Mouse (Mus musculus): Measurements from ENCODE around the gene Olfr64. TPM values are rescaled to one million over a fixed set of nuclear protein-coding genes. Genes with fewer than 3 reads are reported as not detected.

The Olfr64 gene
- not detected in 2 replicates for polyA plus RNA-seq (2012; rRNA removed)

DNA sequence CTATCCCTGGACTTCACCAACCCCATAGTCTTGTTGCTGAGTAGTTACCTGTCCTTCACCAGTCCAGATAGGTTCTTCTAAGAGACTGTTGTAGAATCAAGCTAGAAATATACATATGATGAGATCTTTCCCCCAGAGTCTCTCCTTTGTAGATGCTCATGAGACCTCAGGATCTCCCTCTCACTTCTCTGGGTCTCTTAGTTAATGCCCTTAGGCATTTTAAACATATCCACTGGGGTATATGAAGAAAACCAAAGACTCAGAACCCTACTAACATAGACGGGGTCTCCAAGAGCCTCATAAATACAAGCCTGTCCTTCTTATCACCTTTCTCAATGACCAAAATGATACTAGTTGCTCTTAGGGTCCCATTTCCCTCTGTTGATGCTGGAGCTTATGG is at the start of gene Olfr64:
Olfr64 (minus strand) TSS at position 101 of the 400 bp plus-strand sequence.
- no peak for DNase-seq (ENCODE audit: extremely low spot score in 1 of 2, low spot score in 1 of 2)

DNA sequence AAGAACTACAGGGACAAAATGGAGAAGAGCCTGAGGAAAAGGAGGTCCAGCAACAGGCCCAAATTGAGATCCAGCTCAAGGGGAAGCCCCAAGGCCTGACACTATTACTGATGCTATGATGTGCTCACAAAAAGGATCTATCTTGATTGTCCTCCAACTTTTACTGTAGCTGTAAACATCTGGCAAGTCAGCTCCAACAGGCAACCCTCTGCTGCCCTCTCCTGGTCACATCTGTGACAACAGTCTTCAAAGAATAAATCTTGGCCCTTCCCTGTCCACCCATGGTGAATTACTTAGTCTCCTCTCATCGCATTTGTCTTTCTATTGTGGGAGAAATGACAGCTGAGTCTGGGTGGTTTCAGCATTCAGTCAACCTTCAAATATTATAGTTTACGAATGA is 48.4 kb upstream of the Olfr64 start:
- DNase-seq (ENCODE audit: extremely low spot score in 1 of 2, low spot score in 1 of 2) = peak in 1 of 2 experiments; percentile 42

DNA sequence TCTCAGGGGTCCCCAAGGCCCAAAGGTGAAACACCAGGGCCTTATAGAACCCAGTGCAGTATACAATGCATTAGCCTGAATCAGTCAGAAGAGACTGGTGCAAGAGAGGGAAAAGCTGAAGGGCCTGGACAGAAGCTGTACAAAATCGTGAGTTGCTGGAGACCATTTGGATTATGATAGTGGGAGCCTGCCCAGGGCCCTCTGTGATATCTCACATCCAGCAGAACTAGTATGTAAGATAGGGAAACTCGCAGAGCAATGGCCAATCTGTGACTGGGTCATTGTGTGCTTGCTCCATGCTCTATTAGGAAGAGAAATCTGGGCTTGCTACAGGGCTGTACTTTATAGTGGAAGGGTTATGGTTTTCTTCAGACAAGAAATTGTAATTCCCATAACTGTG is 40.0 kb upstream of the Olfr64 start, which contains the start of gene Olfr632:
Olfr632 (plus strand) TSS at position 84 of the 400 bp plus-strand sequence.
- DNase-seq (ENCODE audit: extremely low spot score in 1 of 2, low spot score in 1 of 2) = no peak

DNA sequence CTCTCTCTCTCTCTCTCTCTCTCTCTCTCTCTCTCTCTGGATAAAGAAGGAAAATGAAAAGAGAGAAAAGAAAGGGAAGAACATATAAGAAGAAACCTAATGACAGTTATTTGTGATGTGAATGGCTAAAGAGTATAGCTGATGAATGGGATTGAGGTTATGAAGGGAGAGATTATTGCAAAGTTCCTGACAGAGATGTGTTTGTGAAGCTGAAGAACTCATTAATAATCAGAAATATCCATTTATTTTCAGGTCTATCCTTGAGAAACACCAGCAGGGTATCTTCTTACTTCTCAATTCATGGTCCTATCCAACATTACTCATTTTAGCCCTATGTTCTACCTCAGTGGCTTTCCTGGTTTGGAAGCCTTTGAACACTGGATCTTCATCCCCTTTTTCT is 34.2 kb upstream of the Olfr64 start, which contains the start of gene Olfr631:
Olfr631 (plus strand) TSS at position 301 of the 400 bp plus-strand sequence.
- no peak for DNase-seq (ENCODE audit: extremely low spot score in 1 of 2, low spot score in 1 of 2)

DNA sequence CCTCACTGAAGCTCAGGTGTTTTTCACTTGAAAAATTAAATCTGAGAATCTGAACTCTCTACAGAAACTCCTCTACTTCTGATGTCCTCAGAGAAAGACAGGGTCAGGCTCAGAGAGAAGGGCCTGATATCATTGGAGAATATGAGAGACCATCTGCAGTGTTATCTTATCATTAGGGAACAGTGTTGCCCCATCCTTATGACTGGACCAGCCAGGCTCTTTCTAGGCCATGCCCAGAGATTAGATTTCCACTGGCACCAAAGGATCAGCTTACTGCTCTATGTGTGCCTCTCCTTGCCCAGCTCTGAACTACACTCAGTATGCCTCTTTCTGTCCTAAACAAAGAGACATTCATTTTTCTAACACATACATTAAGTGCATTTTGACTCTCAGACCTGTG is 21.1 kb upstream of the Olfr64 start:
- DNase-seq (ENCODE audit: extremely low spot score in 1 of 2, low spot score in 1 of 2) = no peak

DNA sequence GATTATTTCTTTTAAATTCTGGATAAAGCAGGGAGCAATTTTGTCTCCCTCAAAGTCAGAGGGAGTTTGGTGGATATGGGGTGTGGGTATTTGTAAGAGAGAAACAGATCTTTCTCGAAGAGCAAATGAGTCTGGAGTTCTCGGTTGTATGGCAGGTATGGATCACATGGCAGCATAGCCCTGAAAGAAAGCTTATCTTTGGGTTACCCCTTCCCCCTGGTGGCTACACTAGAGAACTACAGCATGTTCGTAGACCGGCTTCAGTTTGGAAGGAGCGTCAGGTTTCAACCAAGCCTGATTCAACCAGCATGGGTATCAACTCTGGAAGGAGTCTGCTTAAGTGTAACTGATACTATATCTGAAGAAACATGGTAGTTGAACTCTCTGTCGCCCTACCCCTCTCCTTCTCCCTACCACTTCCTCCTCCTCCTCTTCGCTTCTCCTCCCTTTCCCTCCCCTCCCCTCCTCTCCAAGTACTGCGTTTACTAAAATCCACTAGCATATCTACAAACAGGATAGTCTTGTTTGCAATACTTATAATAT is 18.8 kb upstream of the Olfr64 start:
- DNase-seq (ENCODE audit: extremely low spot score in 1 of 2, low spot score in 1 of 2) = no peak

DNA sequence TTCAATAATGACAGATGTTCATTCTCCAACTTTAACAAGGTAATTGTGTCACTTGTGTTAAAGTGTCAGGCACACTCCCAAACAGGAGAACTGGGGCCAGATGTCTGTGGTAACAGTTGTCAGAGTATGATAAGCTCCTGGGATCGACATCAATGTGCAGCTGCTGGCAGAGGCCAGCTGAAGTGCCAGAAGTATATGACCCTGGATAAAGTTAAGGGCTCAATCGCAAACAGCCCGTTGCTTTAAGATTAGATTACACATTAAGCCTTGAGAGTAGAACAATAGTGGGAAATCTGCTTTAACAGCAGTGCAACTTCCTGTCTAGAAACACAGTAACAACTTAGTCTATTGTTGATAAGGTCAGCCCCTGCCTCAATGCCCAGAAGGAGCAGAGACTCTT is 15.8 kb upstream of the Olfr64 start:
- no peak for DNase-seq (ENCODE audit: extremely low spot score in 1 of 2, low spot score in 1 of 2)

DNA sequence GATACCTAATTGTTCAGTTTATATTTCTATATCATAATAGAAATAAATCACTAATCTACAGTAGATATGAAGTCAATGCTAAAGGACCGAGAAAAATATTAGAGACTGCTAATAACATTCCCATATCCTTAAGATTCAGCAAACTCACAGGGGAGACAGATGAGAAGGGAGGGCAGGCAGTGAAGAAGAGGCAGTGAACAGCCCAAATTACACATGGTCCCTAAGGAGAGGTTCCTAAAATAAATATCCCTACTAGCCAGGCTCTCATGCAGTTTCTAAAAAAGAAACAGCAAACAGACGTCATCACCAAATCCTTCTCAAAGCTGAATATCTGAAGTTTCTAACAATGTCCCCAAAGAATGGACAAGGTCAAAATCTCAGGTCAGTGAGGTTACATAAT is 8.9 kb upstream of the Olfr64 start, which contains the start of gene Olfr65:
Olfr65 (plus strand) TSS at position 301 of the 400 bp plus-strand sequence.
- no peak for DNase-seq (ENCODE audit: extremely low spot score in 1 of 2, low spot score in 1 of 2)

DNA sequence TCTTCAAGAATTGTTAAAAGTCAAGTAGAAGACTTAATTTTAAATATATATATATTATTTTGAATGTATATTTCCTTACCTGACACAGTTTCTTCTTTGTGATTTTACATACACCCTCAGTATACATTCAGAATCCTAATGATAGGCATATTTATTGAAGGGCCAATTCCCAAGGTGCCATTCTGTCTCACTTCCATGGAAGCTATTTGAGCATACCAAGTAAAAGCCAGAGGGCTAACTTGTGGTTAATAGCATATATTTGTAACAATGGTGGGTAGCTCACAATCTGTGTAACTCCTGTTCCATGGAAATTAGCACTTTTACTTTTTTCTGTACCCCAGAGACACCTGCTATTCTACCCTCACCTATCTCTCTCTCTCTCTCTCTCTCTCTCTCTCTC is 8.1 kb downstream of the Olfr64 start, which contains the start of gene Olfr66:
Olfr66 (minus strand) TSS at position 101 of the 400 bp plus-strand sequence.
- DNase-seq (ENCODE audit: extremely low spot score in 1 of 2, low spot score in 1 of 2) = no peak

DNA sequence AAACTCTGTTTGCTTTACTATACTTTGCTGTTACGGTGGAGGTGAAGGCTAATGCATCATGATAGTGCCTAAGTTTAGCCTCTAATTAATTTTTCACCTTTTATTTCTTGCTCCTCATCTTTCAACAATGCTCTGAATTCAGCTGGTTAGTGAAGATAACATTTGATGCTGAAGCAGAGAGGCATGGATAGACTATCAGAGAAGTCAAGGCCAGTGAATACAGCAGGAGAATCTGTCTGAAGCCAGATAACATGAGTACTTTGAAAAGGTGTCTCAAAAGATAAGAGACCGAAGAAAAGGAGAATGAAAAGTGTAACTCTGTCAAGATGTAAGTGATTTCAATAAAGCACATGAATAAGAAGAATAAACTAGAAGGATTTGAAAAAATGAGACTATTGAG is 17.2 kb downstream of the Olfr64 start:
- DNase-seq (ENCODE audit: extremely low spot score in 1 of 2, low spot score in 1 of 2) = no peak

DNA sequence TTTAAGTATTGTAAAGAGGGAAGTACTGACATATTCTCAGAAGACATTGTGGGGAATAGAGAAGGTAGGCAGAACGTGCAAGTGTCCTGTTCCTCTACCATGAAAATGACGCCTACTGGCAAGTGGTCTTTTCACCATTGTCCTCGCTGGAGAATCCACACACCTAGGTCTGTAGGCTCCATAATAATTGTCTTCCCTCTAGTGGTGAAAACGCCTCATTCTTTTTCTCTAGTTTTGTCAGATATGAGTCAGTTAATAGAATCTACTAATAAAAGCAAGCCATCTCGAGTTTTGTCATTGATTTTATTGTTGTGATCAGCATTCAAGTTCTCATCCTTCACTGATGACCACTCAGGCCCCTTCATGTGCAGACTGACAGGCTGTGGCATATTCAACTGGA is 19.8 kb downstream of the Olfr64 start:
- no peak for DNase-seq (ENCODE audit: extremely low spot score in 1 of 2, low spot score in 1 of 2)

DNA sequence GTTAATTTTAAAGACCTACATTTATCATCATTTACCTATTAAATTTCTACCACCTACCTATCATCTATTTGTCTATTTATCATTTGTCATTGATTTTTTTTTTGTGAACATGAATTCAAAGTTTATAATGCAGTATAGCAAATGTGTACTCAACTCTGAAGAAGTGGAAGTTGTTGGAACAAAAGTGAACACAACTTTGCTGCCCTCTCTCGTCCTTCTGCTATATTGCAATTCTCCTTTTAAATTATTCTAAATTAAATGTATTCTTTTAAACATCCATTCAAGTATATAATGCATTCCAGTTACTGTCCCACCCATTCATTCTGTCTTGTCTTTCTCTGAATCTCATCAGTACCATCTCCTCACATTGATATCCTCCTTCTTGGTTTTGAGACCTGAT is 21.2 kb downstream of the Olfr64 start:
- peak in 1 of 2 experiments; percentile 40 for DNase-seq (ENCODE audit: extremely low spot score in 1 of 2, low spot score in 1 of 2)

DNA sequence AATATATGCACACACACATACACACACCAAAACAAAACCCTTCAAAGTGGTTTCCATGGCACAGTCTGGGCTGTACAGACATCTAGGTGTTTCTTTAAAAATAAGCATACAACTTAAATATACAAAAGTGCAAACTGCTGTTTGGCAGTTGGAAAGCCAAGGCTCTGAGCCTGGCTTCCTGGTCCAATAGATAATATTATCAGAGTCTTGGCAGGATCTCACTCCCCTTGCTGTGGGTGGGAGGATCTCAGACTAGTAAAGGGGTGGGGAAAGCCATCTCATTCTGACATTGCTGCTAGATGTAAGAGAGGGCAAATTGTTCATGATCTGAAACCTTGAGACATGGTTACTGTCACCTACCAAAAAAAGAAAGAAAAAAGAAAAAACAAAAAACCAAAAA is 23.6 kb downstream of the Olfr64 start:
- DNase-seq (ENCODE audit: extremely low spot score in 1 of 2, low spot score in 1 of 2) = no peak

DNA sequence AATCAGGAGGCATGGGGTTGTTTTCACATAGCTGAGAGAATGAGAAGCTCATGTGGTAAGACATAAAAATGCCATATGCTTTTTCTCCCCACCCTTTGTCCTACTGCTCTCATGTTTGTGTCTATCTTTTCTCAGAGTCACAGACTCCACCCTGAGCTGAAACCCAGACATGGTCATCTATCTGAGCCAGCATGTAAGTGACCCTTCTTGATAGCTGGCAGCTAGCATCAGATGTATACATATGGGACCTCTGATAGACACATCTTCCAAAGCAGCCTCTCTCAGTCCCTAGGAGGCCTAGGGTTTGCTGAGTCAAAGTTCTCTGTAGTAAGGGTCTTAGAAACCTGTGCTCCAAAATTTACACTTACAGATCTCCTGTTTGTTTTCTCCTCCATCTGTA is 28.6 kb downstream of the Olfr64 start:
- no peak for DNase-seq (ENCODE audit: extremely low spot score in 1 of 2, low spot score in 1 of 2)

DNA sequence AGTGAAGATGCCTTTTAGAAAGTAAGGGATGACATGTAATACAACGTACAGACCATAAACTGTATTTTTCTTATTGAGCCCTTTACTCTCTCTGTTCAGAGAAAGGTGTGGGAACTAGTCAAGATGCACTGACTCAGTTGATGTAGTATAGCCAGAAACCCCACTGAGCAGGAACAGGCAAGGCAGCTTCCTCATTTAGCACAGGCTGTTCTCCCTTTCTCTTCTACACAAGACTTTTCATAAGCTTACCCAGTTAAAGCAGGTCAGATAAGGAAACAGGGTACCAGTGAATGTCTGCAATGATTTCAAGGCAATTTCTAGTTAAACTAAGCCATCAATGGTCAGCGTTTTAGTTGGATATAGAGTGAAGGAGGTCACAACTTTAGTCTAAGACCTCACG is 32.8 kb downstream of the Olfr64 start:
- no peak for DNase-seq (ENCODE audit: extremely low spot score in 1 of 2, low spot score in 1 of 2)

DNA sequence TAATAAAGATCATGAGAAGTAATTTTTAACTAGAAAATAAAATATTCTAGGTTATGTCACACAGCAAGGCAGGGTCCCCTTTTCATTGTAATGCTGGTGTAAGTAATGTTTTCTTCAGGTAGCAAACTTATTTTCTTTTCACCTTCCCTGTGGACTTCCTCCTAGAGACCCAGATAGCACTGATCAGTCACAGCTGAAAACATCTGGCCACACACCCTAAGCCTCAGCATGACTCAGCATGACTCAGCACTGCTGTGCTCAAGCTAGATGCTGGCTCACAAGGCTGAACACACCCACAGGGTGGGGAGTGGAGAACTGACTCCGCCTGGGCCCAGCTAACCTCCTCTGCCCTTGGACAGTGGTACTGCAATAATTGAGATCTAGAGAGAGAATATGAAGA is 33.4 kb downstream of the Olfr64 start:
- DNase-seq (ENCODE audit: extremely low spot score in 1 of 2, low spot score in 1 of 2) = peak in 1 of 2 experiments; percentile 6

DNA sequence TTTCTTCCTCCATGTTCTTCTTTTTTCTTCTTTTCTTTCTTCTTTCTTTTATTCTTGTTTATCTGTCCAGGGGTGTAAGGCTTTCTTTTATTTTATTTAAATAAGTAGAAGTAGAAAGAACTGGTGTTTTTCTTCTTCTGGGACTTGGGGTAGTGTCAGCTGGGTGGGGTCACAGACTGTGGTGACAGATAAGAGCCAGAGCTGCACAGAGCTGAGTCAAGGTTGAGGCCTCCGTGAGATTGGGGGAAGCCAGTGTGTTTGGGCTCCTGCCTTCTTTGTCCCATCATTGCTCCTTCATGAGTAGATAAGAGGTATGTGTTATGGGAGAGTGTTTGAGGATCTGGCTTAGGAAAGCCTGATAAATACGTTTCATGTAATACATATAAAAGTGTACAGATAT is 35.2 kb downstream of the Olfr64 start:
- no peak for DNase-seq (ENCODE audit: extremely low spot score in 1 of 2, low spot score in 1 of 2)

DNA sequence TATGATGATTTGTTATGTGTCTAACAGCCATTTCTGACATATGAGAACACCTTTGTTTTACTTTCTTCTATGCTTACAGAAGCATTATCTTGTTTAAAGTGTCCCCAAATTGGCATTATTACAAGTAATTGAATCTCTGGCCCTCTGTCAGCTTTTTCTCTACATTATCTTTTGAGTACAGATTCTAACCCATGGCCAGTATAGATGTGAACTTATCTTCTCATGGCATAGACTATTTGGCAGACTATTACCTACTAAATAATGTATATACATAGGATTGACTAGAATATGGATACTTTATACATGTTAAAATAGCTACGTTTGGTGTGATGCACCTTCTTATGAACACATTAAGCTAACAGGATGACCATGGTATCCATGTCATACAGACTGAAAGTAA is 39.6 kb downstream of the Olfr64 start:
- no peak for DNase-seq (ENCODE audit: extremely low spot score in 1 of 2, low spot score in 1 of 2)

DNA sequence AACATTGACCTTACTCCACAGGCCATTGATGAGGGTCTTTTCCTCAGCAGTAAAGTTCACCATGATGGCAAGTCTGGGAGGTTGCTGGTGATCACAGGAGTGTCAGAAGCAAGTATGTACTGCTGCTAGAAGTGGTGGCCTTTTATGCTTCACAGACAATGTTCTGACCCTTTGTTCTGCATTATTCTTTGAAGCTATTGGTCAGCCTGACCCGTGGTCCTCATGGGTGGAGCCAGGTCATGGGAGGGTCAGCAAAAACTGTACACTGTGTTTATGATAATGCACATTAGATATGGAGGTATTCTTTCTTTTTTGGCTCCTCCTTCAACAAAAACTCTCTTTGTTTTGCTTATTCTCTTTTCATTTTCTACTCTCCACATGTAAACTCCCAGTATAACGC is 41.2 kb downstream of the Olfr64 start, which contains the start of gene Hbb-y:
Hbb-y (minus strand) TSS at position 127 of the 400 bp plus-strand sequence.
- DNase-seq (ENCODE audit: extremely low spot score in 1 of 2, low spot score in 1 of 2) = no peak

DNA sequence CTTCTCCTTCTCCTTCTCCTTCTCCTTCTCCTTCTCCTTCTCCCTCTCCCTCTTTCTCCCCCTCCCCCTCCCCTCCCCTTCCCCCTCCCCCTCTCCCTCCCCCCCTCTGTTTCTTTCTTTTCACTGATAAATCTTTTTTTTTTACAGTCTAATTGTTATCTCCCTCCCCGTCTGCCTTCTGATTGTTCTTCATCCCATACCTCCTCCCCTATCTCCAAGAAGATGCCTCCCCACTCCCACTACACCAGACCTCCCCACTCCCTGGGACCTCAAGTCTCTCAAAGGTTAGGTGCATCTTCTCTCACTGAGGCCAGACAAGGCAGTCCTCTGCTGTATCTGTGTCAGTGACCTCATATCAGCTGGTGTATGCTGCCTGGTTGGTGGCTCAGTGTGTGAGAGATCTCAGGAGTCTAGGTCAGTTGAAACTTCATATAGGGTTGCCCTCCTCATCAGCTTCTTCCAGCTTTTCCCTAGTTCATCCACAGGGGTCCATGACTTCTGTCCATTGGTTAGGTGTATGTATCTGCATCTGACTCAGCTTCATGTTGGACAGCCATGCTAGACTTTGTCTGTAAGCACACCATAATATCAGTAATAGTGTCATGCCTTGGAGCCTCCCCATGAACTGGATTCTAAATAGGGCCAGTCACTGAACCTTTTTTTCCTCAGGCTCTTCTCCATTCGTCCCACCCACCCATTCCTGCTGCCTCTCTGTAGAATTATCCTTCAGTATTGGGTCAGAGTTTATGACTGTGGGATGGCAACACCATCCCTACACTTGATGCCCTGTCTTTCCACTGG is 49.6 kb downstream of the Olfr64 start:
- no peak for DNase-seq (ENCODE audit: extremely low spot score in 1 of 2, low spot score in 1 of 2)

DNA sequence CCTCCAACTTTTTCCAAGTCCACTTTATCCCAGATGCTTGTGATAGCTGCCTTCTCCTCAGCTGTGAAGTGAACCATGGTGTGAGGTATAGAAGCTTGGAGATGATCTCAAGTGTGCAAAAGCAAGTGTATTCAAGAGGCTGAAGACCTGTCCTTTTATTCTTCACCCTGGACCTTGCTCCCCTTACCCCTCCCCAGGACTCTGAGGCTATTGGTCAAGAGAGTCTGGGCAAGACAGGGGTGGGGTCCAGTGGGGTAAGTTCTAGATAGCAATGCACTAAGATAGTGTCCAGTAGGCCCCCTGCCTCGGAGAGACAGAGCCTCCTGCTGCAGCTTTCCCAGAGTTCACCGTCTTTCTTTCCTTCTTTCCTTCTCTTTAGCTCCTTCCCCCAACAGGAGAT is 51.3 kb downstream of the Olfr64 start, which contains the start of gene Hbb-bh1:
Hbb-bh1 (minus strand) TSS at position 131 of the 400 bp plus-strand sequence.
- no peak for DNase-seq (ENCODE audit: extremely low spot score in 1 of 2, low spot score in 1 of 2)

DNA sequence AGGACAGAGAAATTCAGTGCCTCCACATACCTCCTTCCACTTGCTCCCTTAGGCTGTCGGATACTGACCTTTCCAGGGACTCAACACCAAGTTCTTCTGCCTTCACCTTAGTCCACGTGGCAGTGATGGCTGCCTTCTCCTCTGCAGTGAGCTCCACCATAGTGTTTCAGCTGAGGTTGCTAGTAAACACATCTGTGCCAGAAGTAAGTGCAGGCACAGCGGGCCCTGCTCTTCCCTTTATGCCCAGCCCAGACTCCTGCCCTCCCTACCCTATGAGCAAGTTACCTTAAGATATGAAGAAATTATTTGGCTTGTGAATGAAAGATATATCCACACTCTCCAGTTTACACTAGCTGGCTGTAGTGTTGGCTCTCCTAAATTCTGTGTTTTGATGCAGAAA is 54.0 kb downstream of the Olfr64 start, which contains the start of gene Hbb-bh2:
Hbb-bh2 (minus strand) TSS at position 253 of the 400 bp plus-strand sequence.
- DNase-seq (ENCODE audit: extremely low spot score in 1 of 2, low spot score in 1 of 2) = no peak

Measured in frontal cortex, adult 2 months (tissue).